Mouse (Mus musculus) hindbrain, embryonic 13.5 days (tissue): Measurements from ENCODE around the gene Nrd1. TPM values are rescaled to one million over a fixed set of nuclear protein-coding genes. Genes with fewer than 3 reads are reported as not detected.

Experiments
- ATAC-seq: fragments of 200-750 bp; cut with Nextera tagmentation; 2 replicates; pipeline ENCODE4 v1.8.0; 2017; ENCODE audit warnings: moderate TSS enrichment; ENCODE audit not compliant: low FRiP score
- H3K27ac ChIP-seq: fragments of 300-500 bp; sonication (generic); 2 replicates; pipeline ENCODE4 v1.5.1; 2015; ENCODE audit warnings: inconsistent platforms, mild to moderate bottlenecking, moderate library complexity
- H3K27me3 ChIP-seq: fragments of 300-500 bp; sonication (generic); 2 replicates; pipeline ENCODE4 v1.6.1; 2015; ENCODE audit warnings: mild to moderate bottlenecking, inconsistent platforms
- H3K36me3 ChIP-seq: fragments of 300-500 bp; sonication (generic); 2 replicates; pipeline ENCODE4 v1.6.1; 2015; ENCODE audit warnings: mild to moderate bottlenecking, inconsistent platforms
- H3K4me1 ChIP-seq: fragments of 300-500 bp; sonication (generic); replicated peaks from 2 replicates; pipeline ENCODE4 v1.6.1; 2015; ENCODE audit warnings: inconsistent platforms
- H3K4me2 ChIP-seq: fragments of 300-500 bp; sonication (generic); 2 replicates; pipeline ENCODE4 v1.6.1; 2015; ENCODE audit warnings: inconsistent platforms, mild to moderate bottlenecking, moderate library complexity
- H3K4me3 ChIP-seq: fragments of 300-500 bp; sonication (generic); 2 replicates; pipeline ENCODE4 v1.5.1; 2015; ENCODE audit warnings: mild to moderate bottlenecking, inconsistent platforms
- H3K9ac ChIP-seq: fragments of 300-500 bp; sonication (generic); 2 replicates; pipeline ENCODE4 v1.6.1; 2015; ENCODE audit warnings: mild to moderate bottlenecking, inconsistent platforms
- H3K9me3 ChIP-seq: fragments of 300-500 bp; sonication (generic); 2 replicates; pipeline ENCODE4 v1.6.1; 2016; ENCODE audit warnings: inconsistent platforms
- WGBS: fragments of 180-500 bp; shearing (Covaris S2); methylation state at CpG from one replicate; pipeline ENCODE4 v1.1.7; 2015; 5-methylcytosine and 5-hydroxymethylcytosine counted together
- polyA plus RNA-seq: library from polyadenylated mRNA; unstranded; fragments of >200 nt; fragmentation: Nextera tagmentation; extraction: Ambion mirVana; gene quantifications from 2 replicates; pipeline ENCODE4 v1.2.1, GENCODE M21; 2015

Gene Nrd1
- polyA plus RNA-seq, 1 experiment from 2014 or later = 78.7 TPM

DNA sequence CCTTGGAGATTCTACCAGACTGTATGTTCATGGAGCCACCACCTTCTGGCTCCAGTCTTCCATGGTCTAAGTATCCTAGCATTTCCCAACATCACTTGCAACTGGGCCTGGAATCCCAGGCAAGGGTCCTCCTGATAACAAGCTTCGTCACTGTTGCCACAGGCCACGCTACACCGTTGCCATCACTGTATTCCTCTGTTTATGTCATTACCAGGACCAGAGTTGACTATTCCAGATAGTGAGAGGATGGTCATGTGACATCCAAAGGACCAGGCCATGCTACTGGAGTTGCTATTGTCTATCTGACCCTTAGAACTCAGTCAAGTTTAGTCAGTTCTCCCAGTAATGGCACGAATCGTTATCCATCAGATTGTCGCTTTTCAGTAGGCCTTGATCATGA is 9.9 kb upstream of the Nrd1 start:
- no peak for ATAC-seq
- Histone ChIP-seq H3K4me2 (no peak overlapping the region), H3K27me3 (0 out of 2 replicates have a peak, but pooled peaks cover 9% of the 10 kb centered on the region), H3K9me3 (no peaks in the 10 kb centered on the region), H3K27ac (no peak overlapping the region), H3K4me3 (no peak overlapping the region), H3K9ac (no peak overlapping the region), H3K36me3 (no peaks in the 10 kb centered on the region), H3K4me1 (no peaks in the 10 kb centered on the region)
- 94% methylated on average over 6 of the region's 6 CpGs for WGBS

DNA sequence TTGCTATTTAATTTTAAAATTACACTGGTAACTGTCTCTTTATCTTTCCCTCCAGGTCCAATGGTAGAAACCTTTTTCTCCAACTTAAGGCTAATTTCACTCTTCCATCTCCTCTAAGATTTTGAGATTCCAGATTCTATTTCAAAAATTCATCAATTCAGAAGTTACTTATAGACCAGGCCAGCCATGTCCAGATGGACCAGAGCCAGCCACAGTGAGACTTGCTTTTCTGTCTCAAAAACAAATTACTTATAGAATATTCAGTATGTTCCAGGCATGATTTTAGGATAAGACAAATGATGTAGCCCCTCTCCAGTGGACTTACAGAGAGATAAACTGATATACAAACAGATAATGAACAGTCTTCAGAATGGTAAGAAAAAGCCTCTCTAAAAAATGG is 8.6 kb upstream of the Nrd1 start:
- ATAC-seq = no peak
- H3K4me1 ChIP-seq = no peaks in the 10 kb centered on the region
- no peak overlapping the region for H3K9ac ChIP-seq
- H3K27ac ChIP-seq = no peak overlapping the region
- H3K27me3 ChIP-seq = 0 out of 2 replicates have a peak, but pooled peaks cover 9% of the 10 kb centered on the region
- no peaks in the 10 kb centered on the region for H3K36me3 ChIP-seq
- H3K4me2 ChIP-seq = no peak overlapping the region
- H3K4me3 ChIP-seq = no peak overlapping the region
- H3K9me3 ChIP-seq = no peaks in the 10 kb centered on the region

DNA sequence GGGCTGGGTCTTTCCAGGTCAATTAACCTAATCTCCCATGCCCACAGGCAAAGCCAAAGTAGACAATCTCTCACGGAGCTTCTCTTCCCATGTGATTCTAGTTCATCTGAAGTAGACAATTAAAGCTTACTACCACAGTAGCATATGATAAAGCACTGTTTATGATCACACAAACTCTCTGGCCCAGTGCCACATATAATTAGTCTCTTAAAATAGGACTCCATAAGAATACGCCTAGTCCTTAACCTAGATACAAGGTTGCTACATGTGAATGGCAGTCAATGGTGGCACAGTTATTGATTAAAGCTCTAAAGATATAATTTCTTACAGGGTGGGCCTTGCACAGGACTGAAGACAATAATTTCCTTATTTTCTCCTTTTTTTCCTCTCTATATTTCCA is 7.5 kb upstream of the Nrd1 start:
- Histone ChIP-seq H3K4me3 (no peak overlapping the region), H3K9me3 (no peaks in the 10 kb centered on the region), H3K4me2 (no peak overlapping the region), H3K9ac (no peak overlapping the region), H3K4me1 (no peaks in the 10 kb centered on the region), H3K27ac (no peak overlapping the region), H3K27me3 (0 out of 2 replicates have a peak, but pooled peaks cover 9% of the 10 kb centered on the region), H3K36me3 (no peaks in the 10 kb centered on the region)
- ATAC-seq = no peak
- 53% methylated on average over 2 of the region's 2 CpGs for WGBS

DNA sequence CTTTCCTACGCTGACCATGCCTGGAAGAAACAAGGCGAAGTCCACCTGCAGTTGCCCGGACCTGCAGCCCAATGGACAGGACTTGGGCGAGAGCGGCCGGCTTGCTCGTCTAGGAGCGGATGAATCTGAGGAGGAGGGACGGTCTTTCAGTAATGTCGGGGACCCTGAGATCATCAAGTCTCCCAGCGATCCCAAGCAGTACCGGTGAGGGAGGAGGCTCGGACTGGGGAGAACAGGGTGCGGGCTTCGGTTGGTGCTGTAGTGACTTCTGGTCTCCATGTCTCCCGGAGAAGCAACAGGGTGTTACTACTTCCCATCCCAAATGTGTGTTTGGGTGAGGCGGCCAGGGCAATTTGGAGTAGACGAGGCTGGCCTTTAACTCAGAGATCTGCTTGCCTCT is 506 bp downstream of the Nrd1 start:
- Histone ChIP-seq H3K4me3 (peak overlapping the region; percentile 93), H3K4me2 (peak overlapping the region; percentile 92), H3K27me3 (no peaks in the 10 kb centered on the region), H3K4me1 (peaks cover 34% of the 10 kb centered on the region), H3K9me3 (no peaks in the 10 kb centered on the region), H3K27ac (peak overlapping the region; percentile 91), H3K9ac (peak overlapping the region; percentile 88), H3K36me3 (peaks cover 7% of the 10 kb centered on the region; the same call in 1 of the 2 replicates)
- ATAC-seq = peak; percentile 30; the same call in 1 of the 2 replicates
- under 1% methylated on average over 18 of the region's 18 CpGs for WGBS

DNA sequence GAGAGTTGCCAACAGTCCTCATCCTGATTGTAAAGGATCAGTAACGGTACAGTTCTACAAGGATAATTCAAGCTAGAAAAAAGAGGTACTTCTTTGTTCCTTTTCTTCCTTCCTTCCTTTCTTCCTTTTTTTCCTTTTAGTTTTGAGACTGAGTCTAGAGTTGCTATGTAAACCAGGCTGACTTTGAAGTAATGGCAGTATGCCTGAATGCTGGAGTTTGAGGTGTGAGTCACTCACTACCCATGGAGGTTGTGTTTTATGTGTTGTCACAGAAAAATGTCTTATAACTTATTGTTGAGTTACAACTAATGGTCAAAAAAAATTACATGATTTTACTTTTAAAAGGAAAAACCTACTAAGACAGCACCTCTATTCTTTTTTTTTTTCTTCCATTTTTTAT is 7.6 kb downstream of the Nrd1 start:
- Histone ChIP-seq H3K4me3 (no peak overlapping the region), H3K9me3 (no peaks in the 10 kb centered on the region), H3K4me1 (peaks cover 11% of the 10 kb centered on the region), H3K4me2 (no peak overlapping the region), H3K27me3 (no peaks in the 10 kb centered on the region), H3K9ac (no peak overlapping the region), H3K36me3 (peaks cover 22% of the 10 kb centered on the region), H3K27ac (no peak overlapping the region)
- 88% methylated on average over 1 of the region's 1 CpGs for WGBS
- no peak for ATAC-seq

DNA sequence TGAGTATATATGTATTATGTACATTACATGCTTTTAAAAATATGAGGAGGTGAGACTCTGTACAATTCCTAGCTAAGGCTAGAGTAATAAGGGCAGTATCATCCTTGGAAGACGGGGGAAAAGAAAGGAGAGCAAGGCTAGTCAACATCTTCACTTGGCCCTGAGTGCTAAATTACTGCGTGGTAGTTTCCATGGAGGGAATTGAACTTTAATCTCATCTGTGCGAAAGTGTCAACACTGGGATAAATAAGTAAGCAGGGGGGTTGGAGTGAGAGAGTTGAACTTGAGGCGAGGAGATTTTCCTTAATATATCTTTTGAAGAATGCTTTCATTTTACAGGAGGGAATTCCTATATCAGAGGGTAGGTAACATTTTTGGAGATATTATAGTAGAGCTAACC is 13.6 kb downstream of the Nrd1 start:
- H3K27me3 ChIP-seq = no peaks in the 10 kb centered on the region
- H3K4me2 ChIP-seq = no peak overlapping the region
- H3K4me1 ChIP-seq = no peaks in the 10 kb centered on the region
- peaks cover 30% of the 10 kb centered on the region for H3K36me3 ChIP-seq
- no peak overlapping the region for H3K9ac ChIP-seq
- H3K4me3 ChIP-seq = no peak overlapping the region
- no peak overlapping the region for H3K27ac ChIP-seq
- H3K9me3 ChIP-seq = no peaks in the 10 kb centered on the region
- WGBS = 94% methylated on average over 4 of the region's 4 CpGs
- no peak for ATAC-seq

DNA sequence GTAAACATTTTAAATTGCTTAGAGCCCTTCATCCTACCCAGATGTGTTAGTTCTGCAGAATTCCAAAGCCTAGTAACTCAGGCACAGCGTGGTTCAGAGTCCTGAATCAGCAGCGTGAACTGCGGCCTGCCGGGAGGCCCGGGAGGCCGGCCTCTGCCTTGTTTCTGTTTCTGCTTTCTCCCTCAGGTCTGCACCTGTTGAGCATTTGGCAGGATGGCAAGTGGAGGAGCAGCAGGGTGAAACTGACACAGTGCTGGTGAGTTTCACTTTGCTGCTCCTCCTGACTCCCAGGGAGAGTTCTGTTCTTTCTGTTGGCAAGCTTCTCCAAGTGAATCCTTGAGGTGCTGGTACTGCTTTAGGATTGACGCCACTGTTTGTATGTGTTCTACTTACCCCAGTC is 17.0 kb downstream of the Nrd1 start:
- no peaks in the 10 kb centered on the region for H3K9me3 ChIP-seq
- H3K27me3 ChIP-seq = no peaks in the 10 kb centered on the region
- H3K27ac ChIP-seq = no peak overlapping the region
- WGBS = 64% methylated on average over 7 of the region's 7 CpGs
- no peaks in the 10 kb centered on the region for H3K4me1 ChIP-seq
- H3K4me2 ChIP-seq = no peak overlapping the region
- no peak overlapping the region for H3K4me3 ChIP-seq
- no peak for ATAC-seq
- H3K9ac ChIP-seq = no peak overlapping the region
- H3K36me3 ChIP-seq = peaks cover 41% of the 10 kb centered on the region

DNA sequence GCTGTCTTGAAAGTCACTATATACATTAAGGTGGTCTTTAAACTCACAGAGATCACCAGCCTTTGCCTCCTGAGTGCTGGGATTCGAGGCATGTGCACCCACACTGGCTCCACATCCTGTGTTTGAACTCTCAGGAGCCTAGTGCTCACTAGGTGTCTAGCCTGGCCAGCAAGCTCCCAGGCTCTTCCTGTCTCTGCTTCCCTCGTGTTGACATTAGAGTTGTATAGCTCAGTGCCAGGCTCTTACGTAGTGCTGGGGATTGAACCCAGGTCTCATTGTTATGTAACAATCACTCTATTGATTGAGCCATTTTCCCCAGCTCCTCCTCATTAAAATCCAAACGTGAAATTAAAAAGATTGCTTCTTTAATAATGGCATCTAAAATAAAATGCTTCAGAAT is 18.8 kb downstream of the Nrd1 start:
- no peaks in the 10 kb centered on the region for H3K9me3 ChIP-seq
- H3K9ac ChIP-seq = no peak overlapping the region
- H3K27ac ChIP-seq = no peak overlapping the region
- H3K4me3 ChIP-seq = no peak overlapping the region
- ATAC-seq = no peak
- peaks cover 41% of the 10 kb centered on the region for H3K36me3 ChIP-seq
- no peaks in the 10 kb centered on the region for H3K27me3 ChIP-seq
- no peak overlapping the region for H3K4me2 ChIP-seq
- WGBS = 81% methylated on average over 4 of the region's 4 CpGs
- no peaks in the 10 kb centered on the region for H3K4me1 ChIP-seq

DNA sequence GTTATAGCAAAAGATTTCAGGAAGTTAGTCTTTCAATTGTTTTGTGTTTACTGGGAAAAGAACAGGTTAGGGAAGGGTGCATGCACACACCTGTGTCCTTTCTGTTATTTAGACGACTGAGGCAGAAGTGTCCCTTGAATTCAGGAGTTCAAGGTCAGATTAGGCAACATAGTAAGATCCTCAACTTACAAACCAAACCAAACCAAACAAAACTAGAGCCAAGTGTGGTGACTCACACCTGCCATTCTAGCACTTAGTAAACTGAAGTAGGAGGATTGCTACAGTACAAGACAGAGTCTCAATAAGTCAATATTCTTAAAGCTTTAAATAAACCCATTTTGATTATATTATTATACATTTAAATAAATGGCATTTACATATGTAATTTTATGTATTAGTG is 21.5 kb downstream of the Nrd1 start:
- H3K4me3 ChIP-seq = no peak overlapping the region
- ATAC-seq = no peak
- H3K9me3 ChIP-seq = no peaks in the 10 kb centered on the region
- H3K4me1 ChIP-seq = no peaks in the 10 kb centered on the region
- H3K27me3 ChIP-seq = no peaks in the 10 kb centered on the region
- 93% methylated on average over 1 of the region's 1 CpGs for WGBS
- peaks cover 48% of the 10 kb centered on the region for H3K36me3 ChIP-seq
- H3K4me2 ChIP-seq = no peak overlapping the region
- no peak overlapping the region for H3K27ac ChIP-seq
- no peak overlapping the region for H3K9ac ChIP-seq

DNA sequence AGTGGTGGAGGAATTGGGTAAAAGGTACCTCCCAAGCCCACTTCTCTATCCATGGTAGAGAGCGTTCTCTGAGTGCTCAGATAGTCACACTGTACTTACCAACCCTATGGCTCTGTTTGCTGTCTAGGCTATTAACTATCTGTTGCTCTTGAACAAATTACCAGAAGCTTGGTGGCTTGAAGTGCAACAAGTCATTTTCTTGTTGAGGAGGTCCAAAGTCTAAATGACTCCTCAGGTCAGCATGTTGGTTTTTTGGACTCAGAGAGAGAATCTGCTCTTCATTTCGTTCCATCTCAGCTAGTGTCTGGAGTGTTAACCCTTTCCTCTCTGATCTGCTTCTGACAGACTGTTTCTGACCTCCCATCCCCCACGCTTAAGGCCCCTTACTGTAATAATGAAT is 24.6 kb downstream of the Nrd1 start:
- no peak overlapping the region for H3K27ac ChIP-seq
- H3K9me3 ChIP-seq = no peaks in the 10 kb centered on the region
- H3K4me1 ChIP-seq = no peaks in the 10 kb centered on the region
- 68% methylated on average over 3 of the region's 3 CpGs for WGBS
- peaks cover 48% of the 10 kb centered on the region for H3K36me3 ChIP-seq
- no peaks in the 10 kb centered on the region for H3K27me3 ChIP-seq
- H3K4me3 ChIP-seq = no peak overlapping the region
- no peak for ATAC-seq
- no peak overlapping the region for H3K4me2 ChIP-seq
- no peak overlapping the region for H3K9ac ChIP-seq

DNA sequence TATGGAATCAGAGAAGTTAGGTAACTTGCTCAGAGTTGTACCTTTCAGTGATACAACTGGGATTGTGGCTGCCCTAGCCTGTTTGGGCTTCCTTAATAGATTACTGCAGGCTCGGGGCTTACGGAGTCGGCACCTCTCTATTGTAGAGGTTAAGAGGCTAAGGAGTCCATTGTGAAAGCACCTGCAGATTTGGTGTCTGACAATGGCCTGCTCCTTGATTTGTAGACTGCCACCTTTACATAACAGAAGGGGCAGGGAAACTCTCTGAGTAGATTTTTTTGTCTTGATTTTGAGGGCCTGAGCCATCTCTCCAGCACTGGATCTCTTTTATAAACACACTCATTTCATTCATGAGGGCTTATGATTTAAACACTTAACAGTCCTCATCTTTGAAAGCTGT is 26.1 kb downstream of the Nrd1 start:
- Histone ChIP-seq H3K4me3 (no peak overlapping the region), H3K4me1 (no peaks in the 10 kb centered on the region), H3K27ac (no peak overlapping the region), H3K4me2 (no peak overlapping the region), H3K9ac (no peak overlapping the region), H3K9me3 (no peaks in the 10 kb centered on the region), H3K27me3 (no peaks in the 10 kb centered on the region), H3K36me3 (peaks cover 56% of the 10 kb centered on the region)
- ATAC-seq = no peak
- 54% methylated on average over 3 of the region's 3 CpGs for WGBS

DNA sequence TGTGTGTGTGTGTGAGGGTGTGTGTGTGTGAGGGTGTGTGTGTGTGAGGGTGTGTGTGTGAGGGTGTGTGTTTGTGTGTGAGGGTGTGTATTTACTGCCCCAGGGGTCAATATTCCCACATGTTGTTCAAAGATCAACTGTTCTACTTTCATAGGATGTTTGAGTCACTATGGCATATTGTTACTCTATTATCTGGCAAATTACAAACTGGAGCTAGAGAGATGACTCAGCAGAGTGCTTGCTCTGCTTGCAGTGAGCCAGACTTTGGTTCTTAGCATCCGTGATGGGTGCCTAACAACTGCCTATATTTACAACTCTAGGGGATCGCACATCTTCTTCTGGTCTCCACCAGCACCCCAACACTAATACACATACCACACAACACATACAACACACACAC is 29.4 kb downstream of the Nrd1 start:
- no peak overlapping the region for H3K4me3 ChIP-seq
- no peak overlapping the region for H3K4me2 ChIP-seq
- H3K36me3 ChIP-seq = peaks cover 69% of the 10 kb centered on the region
- H3K27me3 ChIP-seq = no peaks in the 10 kb centered on the region
- no peak overlapping the region for H3K27ac ChIP-seq
- H3K9ac ChIP-seq = no peak overlapping the region
- 87% methylated on average over 2 of the region's 2 CpGs for WGBS
- H3K9me3 ChIP-seq = no peaks in the 10 kb centered on the region
- ATAC-seq = no peak
- H3K4me1 ChIP-seq = no peaks in the 10 kb centered on the region

DNA sequence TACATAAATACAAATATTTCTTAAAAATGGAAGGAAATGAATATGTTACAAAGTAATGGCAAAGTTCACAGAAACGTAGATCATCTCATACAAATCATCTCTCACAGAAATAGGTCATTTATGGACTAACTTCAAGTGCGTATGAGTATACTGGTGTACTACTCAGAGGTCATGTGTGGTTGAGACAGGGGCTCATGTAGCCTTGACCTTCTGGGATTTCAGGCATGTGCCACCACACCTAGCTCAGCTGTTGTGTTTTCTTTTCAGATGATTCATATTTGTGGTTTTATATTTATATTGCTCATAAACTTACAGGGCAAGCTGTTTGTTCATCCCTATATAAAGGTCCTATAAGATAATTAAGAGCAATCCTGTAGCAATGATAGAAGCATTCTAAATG is 29.8 kb downstream of the Nrd1 start:
- H3K4me2 ChIP-seq = no peak overlapping the region
- no peak overlapping the region for H3K9ac ChIP-seq
- H3K9me3 ChIP-seq = no peaks in the 10 kb centered on the region
- H3K36me3 ChIP-seq = peaks cover 65% of the 10 kb centered on the region
- H3K4me3 ChIP-seq = no peak overlapping the region
- ATAC-seq = no peak
- H3K4me1 ChIP-seq = no peaks in the 10 kb centered on the region
- no peak overlapping the region for H3K27ac ChIP-seq
- no peaks in the 10 kb centered on the region for H3K27me3 ChIP-seq
- 95% methylated on average over 2 of the region's 2 CpGs for WGBS

DNA sequence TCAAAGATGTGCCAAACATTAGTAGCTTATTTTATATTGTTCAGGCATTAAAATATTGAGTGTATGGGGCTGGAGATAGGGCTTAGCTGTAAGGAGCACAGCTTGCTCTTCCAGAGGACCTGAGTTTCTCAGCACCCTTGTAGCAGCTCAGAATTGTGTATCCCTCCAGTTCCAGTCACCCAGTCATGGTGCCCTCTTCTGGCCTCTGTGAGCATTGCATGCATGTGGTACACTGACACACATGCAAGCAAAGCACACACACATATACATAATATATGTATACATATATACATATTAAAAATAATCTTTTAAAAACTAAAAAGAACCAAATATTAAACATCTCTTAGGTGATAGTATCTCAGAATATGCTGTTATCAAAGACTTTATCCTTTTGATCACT is 35.9 kb downstream of the Nrd1 start:
- H3K36me3 ChIP-seq = peaks cover 62% of the 10 kb centered on the region
- no peak for ATAC-seq
- H3K9me3 ChIP-seq = no peaks in the 10 kb centered on the region

More for the DNA sequence above, 35.9 kb downstream of the Nrd1 start:
- Histone ChIP-seq H3K4me2 (no peak overlapping the region), H3K27me3 (no peaks in the 10 kb centered on the region), H3K4me1 (no peaks in the 10 kb centered on the region), H3K9ac (no peak overlapping the region), H3K27ac (no peak overlapping the region), H3K4me3 (no peak overlapping the region)
